Mouse (Mus musculus) liver, embryonic 14.5 days (tissue): ENCODE results near the gene Rab8b.

Experiments used
- CTCF ChIP-seq: IDR thresholded peaks from 2 replicates; pipeline ENCODE4 v1.5.1; 2016; ENCODE audit warnings: antibody characterized with exemption, low read depth, control low read depth
- EP300 ChIP-seq: IDR thresholded peaks from 2 replicates; pipeline ENCODE4 v1.6.1; 2016; ENCODE audit warnings: antibody characterized with exemption, low read depth

- TF ChIP-seq EP300 (no peak), CTCF (no peak)
Observed at GRCm38 (mm10) chr9:66910677-66911076, 8.8 kb downstream of the Rab8b start.
